Mouse (Mus musculus) limb, embryonic 10.5 days (tissue): Measurements from ENCODE around the gene Chd2. TPM values are rescaled to one million over a fixed set of nuclear protein-coding genes. Genes with fewer than 3 reads are reported as not detected.
A peak's percentile ranks its signal among the peaks of the same experiment; 100 is the strongest.

ENCODE experiments used
- DNase-seq: peaks from one replicate; pipeline ENCODE4 v3.0.0-alpha.2; 2017; ENCODE audit warnings: low spot score
- H3K27ac ChIP-seq: fragments of 300-500 bp; sonication (generic); 2 replicates; pipeline ENCODE4 v1.5.1; 2016; ENCODE audit warnings: mild to moderate bottlenecking
- H3K27me3 ChIP-seq: fragments of 300-500 bp; sonication (generic); 2 replicates; pipeline ENCODE4 v1.6.1; 2016; ENCODE audit warnings: low read depth, mild to moderate bottlenecking; ENCODE audit not compliant: poor library complexity, severe bottlenecking
- H3K36me3 ChIP-seq: fragments of 300-500 bp; sonication (generic); 2 replicates; pipeline ENCODE4 v1.6.1; 2016; ENCODE audit warnings: mild to moderate bottlenecking, moderate library complexity
- H3K4me1 ChIP-seq: fragments of 300-500 bp; sonication (generic); 2 replicates; pipeline ENCODE4 v1.6.1; 2016
- H3K4me3 ChIP-seq: fragments of 300-500 bp; sonication (generic); 2 replicates; pipeline ENCODE4 v1.5.1; 2016; ENCODE audit warnings: mild to moderate bottlenecking, moderate library complexity
- H3K9me3 ChIP-seq: fragments of 300-500 bp; sonication (generic); replicated peaks from 2 replicates; pipeline ENCODE4 v1.6.1; 2016; ENCODE audit warnings: mild to moderate bottlenecking
- WGBS: fragments of 180-500 bp; shearing (Covaris S2); methylation state at CpG from one replicate; pipeline ENCODE4 v1.1.7; 2016; 5-methylcytosine and 5-hydroxymethylcytosine counted together
- polyA plus RNA-seq: library from polyadenylated mRNA; unstranded; fragments of >200 nt; fragmentation: Nextera tagmentation; extraction: Ambion mirVana; gene quantifications from 2 replicates; pipeline ENCODE4 v1.2.1, GENCODE M21; 2016

Gene Chd2
- polyA plus RNA-seq, 1 experiment from 2014 or later, result 53.2 TPM

- H3K9me3 ChIP-seq, result no peaks in the 10 kb centered on the region
- H3K4me1 ChIP-seq, result peaks cover 82% of the 10 kb centered on the region
- DNase-seq, result no peak
- peaks cover 14% of the 10 kb centered on the region; the same call in 1 of the 2 replicates for H3K27me3 ChIP-seq
- peak overlapping the region; percentile 71 for H3K4me3 ChIP-seq
- WGBS, result 84% methylated on average over 4 of the region's 4 CpGs
- H3K36me3 ChIP-seq, result peaks cover 32% of the 10 kb centered on the region
- peak overlapping the region; percentile 95 for H3K27ac ChIP-seq
Observed at GRCm38 (mm10) chr7:73394013-73394409, 147.6 kb downstream of the Chd2 start.

DNA sequence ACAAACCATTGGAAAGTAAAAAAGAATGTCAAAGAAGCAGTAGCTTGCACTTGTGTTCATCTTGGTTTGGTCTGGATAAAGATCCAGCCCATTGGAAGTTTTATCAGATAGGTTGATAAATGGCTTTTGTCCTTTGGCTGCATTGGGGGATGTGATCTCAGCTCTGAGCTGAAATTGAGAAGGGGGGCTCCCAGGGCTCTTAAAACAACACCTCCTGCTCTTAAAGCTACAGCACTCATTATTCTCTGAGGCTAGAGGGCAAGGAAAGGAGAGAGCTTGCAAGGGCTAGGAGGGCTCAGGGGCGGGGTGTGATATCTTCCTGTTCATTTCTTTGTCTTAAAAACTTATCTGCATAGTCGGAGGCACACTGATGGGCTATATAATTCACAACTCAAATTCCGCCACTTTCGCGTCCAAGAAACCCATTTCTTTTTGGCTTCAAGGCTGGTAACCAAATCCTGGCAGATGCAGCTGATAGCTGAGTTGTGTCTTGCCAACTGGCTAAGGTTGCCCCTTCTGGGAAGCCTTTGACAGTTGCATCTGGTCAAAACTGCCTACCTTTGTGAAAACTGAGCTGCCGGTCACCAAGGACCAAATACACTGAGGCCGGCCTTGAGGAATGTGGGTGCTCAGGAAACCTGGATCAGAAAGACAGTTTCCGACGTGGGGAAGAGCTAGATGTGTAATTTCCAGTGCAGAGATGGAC is 148.2 kb downstream of the Chd2 start:
- 44% methylated on average over 9 of the region's 9 CpGs for WGBS
- Histone ChIP-seq H3K27me3 (peaks cover 8% of the 10 kb centered on the region; the same call in 1 of the 2 replicates), H3K36me3 (peaks cover 32% of the 10 kb centered on the region), H3K4me1 (peaks cover 77% of the 10 kb centered on the region), H3K4me3 (peak overlapping the region; percentile 71), H3K27ac (peak overlapping the region; percentile 95), H3K9me3 (no peaks in the 10 kb centered on the region)
- DNase-seq, result no peak

GRCm38 (mm10) chr7:73392359-73392758 is 149.3 kb downstream of the Chd2 start:
- peaks cover 29% of the 10 kb centered on the region for H3K36me3 ChIP-seq
- DNase-seq, result peak; percentile 62
- WGBS, result under 1% methylated on average over 9 of the region's 9 CpGs

DNA sequence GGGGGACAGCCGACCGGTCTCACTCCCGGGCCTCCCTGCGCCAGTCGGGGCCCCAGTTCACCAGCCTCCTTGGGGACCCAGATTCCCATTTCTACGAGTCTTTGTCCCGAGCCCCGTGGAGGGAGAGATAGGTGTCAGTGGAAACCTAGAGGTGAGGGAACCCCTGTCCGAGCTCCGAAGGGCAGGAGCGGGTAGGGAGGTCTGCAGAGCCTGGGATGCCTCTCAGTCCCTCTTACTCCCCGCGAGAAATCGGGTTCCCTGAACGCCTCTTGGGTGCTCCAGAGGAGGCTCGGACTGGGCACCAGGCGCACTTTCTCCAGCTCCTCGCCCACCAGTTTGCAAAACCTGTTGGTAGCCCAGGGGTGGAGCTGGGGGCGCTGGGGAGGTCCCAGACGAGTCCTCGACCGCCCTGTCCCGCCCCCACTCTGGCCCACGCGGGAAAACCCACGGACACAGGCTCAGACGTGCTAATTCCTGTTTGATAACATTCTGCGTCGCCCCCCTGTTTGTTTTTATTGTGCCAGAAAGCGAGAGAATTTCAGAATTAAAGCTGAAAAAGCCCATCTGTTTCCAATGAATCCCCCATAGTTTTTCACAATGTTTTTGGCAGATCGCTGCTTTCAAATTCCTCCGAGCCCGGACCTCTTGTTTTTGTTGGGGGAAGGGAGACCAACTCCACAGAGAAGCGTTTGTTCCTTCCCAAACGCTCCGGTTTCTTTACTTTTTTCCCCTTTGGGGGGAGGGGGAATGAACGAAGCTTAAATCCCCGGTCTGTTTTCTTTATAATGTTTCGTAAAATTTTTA is 149.9 kb downstream of the Chd2 start:
- WGBS, result under 1% methylated on average over 39 of the region's 39 CpGs
- H3K27me3 ChIP-seq, result no peaks in the 10 kb centered on the region
- peak overlapping the region; percentile 95 for H3K27ac ChIP-seq
- peaks cover 59% of the 10 kb centered on the region for H3K4me1 ChIP-seq
- H3K4me3 ChIP-seq, result peak overlapping the region; percentile 71
- peaks cover 26% of the 10 kb centered on the region for H3K36me3 ChIP-seq
- DNase-seq, result peak; percentile 75
- no peaks in the 10 kb centered on the region for H3K9me3 ChIP-seq

More at GRCm38 (mm10) chr7:73392359-73392758, 149.3 kb downstream of the Chd2 start:
- peaks cover 66% of the 10 kb centered on the region for H3K4me1 ChIP-seq
- peak overlapping the region; percentile 95 for H3K27ac ChIP-seq
- H3K9me3 ChIP-seq, result no peaks in the 10 kb centered on the region
- 0 out of 2 replicates have a peak, but pooled peaks cover 1% of the 10 kb centered on the region for H3K27me3 ChIP-seq
- H3K4me3 ChIP-seq, result peak overlapping the region; percentile 71

DNA sequence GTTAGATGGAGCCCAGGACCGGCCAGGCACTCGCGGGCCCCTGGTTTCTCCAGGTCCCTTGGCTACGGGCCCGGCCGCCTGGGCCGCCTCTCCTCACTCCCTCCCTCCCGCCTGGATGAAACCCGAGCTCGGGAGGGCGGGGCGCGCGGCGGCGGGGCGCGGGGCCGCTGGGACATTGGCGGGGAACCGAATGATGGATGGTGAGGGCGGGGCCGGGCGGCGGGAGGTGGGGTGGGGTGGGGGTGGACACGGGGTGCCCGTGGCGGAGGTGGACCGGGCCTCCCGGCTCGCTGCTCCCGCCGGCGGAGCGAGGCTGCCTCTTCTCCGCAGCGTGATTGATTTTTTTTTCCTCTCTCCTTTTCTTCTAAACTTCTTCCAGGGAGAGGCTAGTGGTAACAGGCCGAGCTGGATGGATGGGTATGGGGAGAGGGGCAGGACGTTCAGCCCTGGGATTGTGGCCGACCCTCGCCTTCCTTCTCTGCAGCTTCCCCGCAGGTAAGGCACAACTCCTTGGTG is 150.6 kb downstream of the Chd2 start:
- under 1% methylated on average over 28 of the region's 42 CpGs for WGBS
- H3K4me3 ChIP-seq, result peak overlapping the region; percentile 71
- H3K27me3 ChIP-seq, result no peaks in the 10 kb centered on the region
- H3K27ac ChIP-seq, result peak overlapping the region; percentile 95
- peak; percentile 96 for DNase-seq
- no peaks in the 10 kb centered on the region for H3K9me3 ChIP-seq
- H3K4me1 ChIP-seq, result peaks cover 53% of the 10 kb centered on the region
- peaks cover 21% of the 10 kb centered on the region for H3K36me3 ChIP-seq

- Histone ChIP-seq H3K4me1 (peaks cover 47% of the 10 kb centered on the region), H3K9me3 (no peaks in the 10 kb centered on the region), H3K27ac (peak overlapping the region; percentile 95), H3K27me3 (no peaks in the 10 kb centered on the region), H3K4me3 (peak overlapping the region; percentile 71), H3K36me3 (peaks cover 17% of the 10 kb centered on the region)
- 1% methylated on average over 18 of the region's 18 CpGs for WGBS
- no peak for DNase-seq
Observed at GRCm38 (mm10) chr7:73390426-73391001, 151.1 kb downstream of the Chd2 start.

- peaks cover 12% of the 10 kb centered on the region for H3K36me3 ChIP-seq
- peak overlapping the region; percentile 95 for H3K27ac ChIP-seq
- no peaks in the 10 kb centered on the region for H3K27me3 ChIP-seq
- peak overlapping the region; percentile 71 for H3K4me3 ChIP-seq
- peak; percentile 81 for DNase-seq
- no peaks in the 10 kb centered on the region for H3K9me3 ChIP-seq
- peaks cover 42% of the 10 kb centered on the region for H3K4me1 ChIP-seq
- under 1% methylated on average over 15 of the region's 15 CpGs for WGBS
Observed at GRCm38 (mm10) chr7:73389871-73390294, 151.7 kb downstream of the Chd2 start.

GRCm38 (mm10) chr7:73389419-73389818 is 152.2 kb downstream of the Chd2 start:
- Histone ChIP-seq H3K9me3 (no peaks in the 10 kb centered on the region), H3K36me3 (peaks cover 8% of the 10 kb centered on the region), H3K4me3 (peak overlapping the region; percentile 71), H3K27me3 (no peaks in the 10 kb centered on the region), H3K27ac (peak overlapping the region; percentile 95), H3K4me1 (peaks cover 38% of the 10 kb centered on the region)
- peak; percentile 58 for DNase-seq
- WGBS, result 5% methylated on average over 9 of the region's 9 CpGs

- H3K4me1 ChIP-seq, result peaks cover 32% of the 10 kb centered on the region
- H3K4me3 ChIP-seq, result no peak overlapping the region
- no peaks in the 10 kb centered on the region for H3K9me3 ChIP-seq
- no peak for DNase-seq
- H3K27me3 ChIP-seq, result 0 out of 2 replicates have a peak, but pooled peaks cover 4% of the 10 kb centered on the region
- no peak overlapping the region for H3K27ac ChIP-seq
- WGBS, result 67% methylated on average over 2 of the region's 2 CpGs
- 0 out of 2 replicates have a peak, but pooled peaks cover 2% of the 10 kb centered on the region for H3K36me3 ChIP-seq
Observed at GRCm38 (mm10) chr7:73388866-73389265, 152.8 kb downstream of the Chd2 start.

DNA sequence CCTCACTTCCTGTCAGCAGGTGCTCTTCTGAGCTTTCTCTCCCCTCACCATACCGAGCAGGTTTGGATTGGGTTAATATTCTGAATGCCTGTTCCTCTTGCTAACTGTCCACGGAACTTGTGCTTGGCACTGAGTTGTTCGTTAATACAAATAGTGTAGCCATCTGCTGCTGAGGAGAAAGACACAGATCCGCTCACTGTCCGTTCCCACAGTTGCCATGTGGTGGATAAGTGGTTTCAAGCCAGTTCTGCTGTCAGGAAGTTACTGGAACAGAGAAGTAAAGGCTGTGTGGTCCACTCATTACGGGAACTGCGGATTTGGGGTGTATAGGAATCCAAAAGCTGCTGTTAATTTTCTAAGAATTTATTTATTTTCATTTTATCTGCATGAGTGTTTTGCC is 158.8 kb downstream of the Chd2 start:
- peaks cover 6% of the 10 kb centered on the region; the same call in 1 of the 2 replicates for H3K4me1 ChIP-seq
- H3K4me3 ChIP-seq, result no peak overlapping the region
- no peaks in the 10 kb centered on the region for H3K36me3 ChIP-seq
- H3K9me3 ChIP-seq, result no peaks in the 10 kb centered on the region
- H3K27ac ChIP-seq, result no peak overlapping the region
- DNase-seq, result no peak
- peaks cover 29% of the 10 kb centered on the region for H3K27me3 ChIP-seq
- 89% methylated on average over 7 of the region's 7 CpGs for WGBS

DNA sequence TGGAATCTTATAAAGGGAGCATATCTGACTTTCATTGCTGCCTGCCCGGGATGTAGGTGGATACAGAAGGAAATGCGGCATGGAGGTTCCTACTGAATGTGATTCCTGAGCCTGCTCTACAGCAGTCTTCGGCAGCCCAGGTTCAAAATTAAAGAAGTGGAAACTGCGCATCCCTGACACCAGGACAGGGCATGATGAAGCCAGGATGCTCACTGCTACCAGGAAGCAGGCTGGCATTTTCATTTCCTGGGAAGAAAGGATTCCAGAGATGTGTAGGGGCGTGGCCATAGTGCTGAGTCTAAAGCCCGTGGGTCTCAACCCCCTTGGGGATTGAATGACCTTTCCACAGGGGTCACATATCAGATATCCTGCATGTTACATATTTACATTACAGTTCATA is 163.6 kb downstream of the Chd2 start:
- Histone ChIP-seq H3K27me3 (peaks cover 66% of the 10 kb centered on the region), H3K36me3 (no peaks in the 10 kb centered on the region), H3K27ac (no peak overlapping the region), H3K9me3 (no peaks in the 10 kb centered on the region), H3K4me3 (no peak overlapping the region), H3K4me1 (peaks cover 33% of the 10 kb centered on the region)
- DNase-seq, result no peak
- WGBS, result 85% methylated on average over 6 of the region's 6 CpGs

GRCm38 (mm10) chr7:73377307-73377706 is 164.3 kb downstream of the Chd2 start:
- Histone ChIP-seq H3K27ac (no peak overlapping the region), H3K4me1 (peaks cover 37% of the 10 kb centered on the region), H3K4me3 (peak overlapping the region; percentile 64; the same call in 1 of the 2 replicates), H3K9me3 (no peaks in the 10 kb centered on the region), H3K27me3 (peaks cover 74% of the 10 kb centered on the region), H3K36me3 (no peaks in the 10 kb centered on the region)
- WGBS, result 69% methylated on average over 12 of the region's 12 CpGs
- no peak for DNase-seq
